Mouse (Mus musculus): ENCODE data around the gene Fam189a1.

Gene Fam189a1

GRCm38 (mm10) chr7:65156514-65156911 is at the start of gene Fam189a1:
Gene Fam189a1, minus strand, starts transcription at chr7:65156570.
- no peak for DNase-seq (ENCODE audit: low read depth)

- no peak for DNase-seq (ENCODE audit: low read depth)
Measured at GRCm38 (mm10) chr7:65206021-65206420, 49.7 kb upstream of the Fam189a1 start.

GRCm38 (mm10) chr7:65202719-65203118 is 46.3 kb upstream of the Fam189a1 start:
- no peak for DNase-seq (ENCODE audit: low read depth)

DNA sequence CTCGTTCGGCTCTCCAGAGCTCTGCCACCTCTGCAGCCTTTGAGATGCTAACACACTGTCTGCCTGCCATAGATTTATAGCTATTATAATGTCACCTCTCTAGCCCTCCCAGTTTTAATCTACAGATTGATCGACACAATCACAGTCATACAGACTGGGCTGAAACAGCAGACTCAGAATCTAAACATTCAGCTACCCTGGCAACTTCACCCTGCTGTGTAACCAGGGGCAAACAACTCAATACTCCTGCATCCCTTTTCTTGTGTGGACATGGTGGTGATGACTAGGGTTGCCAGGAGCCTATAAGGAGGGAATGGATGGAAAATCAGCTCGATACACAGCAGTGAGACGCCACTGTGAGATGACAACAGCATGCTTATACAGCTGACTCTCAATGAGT is 24.3 kb upstream of the Fam189a1 start:
- no peak for DNase-seq (ENCODE audit: low read depth)

DNA sequence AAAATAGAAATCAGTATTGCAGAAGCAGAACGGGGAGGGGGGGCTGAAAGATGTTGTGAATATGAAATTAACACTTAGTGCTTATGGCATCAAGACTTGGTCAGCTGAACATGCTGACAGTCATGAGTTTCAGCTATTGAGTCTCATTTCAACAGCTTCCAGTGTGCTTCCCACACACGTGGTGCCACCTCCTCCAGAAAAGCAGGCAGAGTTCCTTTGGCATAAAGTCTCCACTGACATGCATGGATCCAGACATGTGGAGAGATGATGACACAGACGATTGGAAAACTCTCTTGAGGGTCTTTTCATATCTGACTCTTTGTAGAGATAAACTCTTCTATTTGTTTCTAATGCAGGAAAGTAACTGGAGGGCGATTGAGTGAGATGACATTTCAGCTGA is 14.4 kb upstream of the Fam189a1 start:
- DNase-seq (ENCODE audit: low read depth), result no peak

DNA sequence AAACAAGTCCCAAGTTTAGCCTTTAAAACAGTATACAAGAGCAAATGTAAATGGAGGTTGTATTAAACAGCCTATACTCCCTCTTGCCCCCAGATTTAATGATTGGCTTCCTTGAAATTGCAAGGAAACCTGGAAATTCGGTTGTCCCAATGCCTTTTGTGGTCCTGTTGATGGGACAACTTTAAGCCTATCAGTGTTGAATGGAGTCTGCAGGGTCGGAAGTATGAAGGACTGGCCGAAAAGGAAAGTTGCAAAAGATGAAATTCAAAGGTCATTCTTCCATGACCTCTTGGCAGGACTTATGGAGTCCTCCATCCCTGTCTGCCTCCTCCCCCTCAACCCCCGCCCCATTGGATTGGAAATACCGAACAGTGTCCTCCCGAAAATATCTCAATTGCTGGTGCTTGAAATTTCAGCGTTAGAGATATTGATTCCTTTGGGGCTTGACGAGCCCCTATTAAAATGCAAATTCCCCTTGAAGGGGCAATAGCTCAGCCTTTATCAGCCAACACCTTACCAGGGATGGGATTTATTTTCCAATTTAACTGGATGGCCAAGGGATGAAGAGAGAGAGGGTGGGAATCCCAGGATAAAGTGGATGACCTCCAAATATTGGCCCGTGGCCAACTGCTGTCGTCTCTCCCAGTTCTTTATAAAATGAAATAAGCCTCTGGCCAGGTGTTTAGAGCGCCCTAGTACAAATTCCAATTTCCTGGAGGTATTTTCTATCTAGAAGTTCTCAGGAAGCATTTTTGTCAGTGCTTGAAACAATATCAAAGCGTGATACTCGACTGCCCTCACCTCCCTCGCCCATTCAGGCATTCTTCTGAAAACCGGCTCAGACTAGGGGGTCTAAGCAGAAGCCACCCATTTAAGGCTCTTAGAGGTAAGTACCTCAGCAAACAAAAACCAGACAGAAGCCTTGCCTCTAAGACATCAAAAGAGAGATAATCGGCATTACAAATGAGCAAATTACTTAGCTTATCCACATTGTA is 958 bp upstream of the Fam189a1 start:
- DNase-seq (ENCODE audit: low read depth), result no peak

GRCm38 (mm10) chr7:65155628-65156513 is 499 bp downstream of the Fam189a1 start:
- DNase-seq (ENCODE audit: low read depth), result no peak

GRCm38 (mm10) chr7:65154576-65154975 is 1.8 kb downstream of the Fam189a1 start:
- no peak for DNase-seq (ENCODE audit: low read depth)

- DNase-seq (ENCODE audit: low read depth), result no peak
Measured at GRCm38 (mm10) chr7:65153846-65154245, 2.5 kb downstream of the Fam189a1 start.

- no peak for DNase-seq (ENCODE audit: low read depth)
Measured at GRCm38 (mm10) chr7:65151526-65151925, 4.8 kb downstream of the Fam189a1 start.

DNA sequence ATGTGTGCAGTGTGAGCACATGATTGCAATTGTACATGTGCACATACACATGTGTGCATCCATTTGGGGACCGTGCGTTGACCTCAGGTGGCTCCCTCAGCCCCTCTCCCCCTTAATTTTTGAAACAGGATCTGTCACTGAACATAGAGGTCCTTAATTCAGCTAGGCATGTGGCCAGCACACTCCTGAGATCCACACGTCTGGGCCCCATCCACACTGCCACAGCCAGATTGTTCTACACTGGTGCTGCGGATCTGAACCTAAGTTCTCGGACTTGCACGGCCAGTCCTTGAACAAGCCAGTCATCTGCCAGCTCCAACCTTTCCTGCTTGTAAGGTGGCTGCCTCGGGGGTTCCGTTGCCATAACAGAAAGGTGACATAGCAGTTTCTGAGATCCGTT is 7.3 kb downstream of the Fam189a1 start:
- DNase-seq (ENCODE audit: low read depth), result no peak

GRCm38 (mm10) chr7:65144881-65145280 is 11.5 kb downstream of the Fam189a1 start:
- no peak for DNase-seq (ENCODE audit: low read depth)

DNA sequence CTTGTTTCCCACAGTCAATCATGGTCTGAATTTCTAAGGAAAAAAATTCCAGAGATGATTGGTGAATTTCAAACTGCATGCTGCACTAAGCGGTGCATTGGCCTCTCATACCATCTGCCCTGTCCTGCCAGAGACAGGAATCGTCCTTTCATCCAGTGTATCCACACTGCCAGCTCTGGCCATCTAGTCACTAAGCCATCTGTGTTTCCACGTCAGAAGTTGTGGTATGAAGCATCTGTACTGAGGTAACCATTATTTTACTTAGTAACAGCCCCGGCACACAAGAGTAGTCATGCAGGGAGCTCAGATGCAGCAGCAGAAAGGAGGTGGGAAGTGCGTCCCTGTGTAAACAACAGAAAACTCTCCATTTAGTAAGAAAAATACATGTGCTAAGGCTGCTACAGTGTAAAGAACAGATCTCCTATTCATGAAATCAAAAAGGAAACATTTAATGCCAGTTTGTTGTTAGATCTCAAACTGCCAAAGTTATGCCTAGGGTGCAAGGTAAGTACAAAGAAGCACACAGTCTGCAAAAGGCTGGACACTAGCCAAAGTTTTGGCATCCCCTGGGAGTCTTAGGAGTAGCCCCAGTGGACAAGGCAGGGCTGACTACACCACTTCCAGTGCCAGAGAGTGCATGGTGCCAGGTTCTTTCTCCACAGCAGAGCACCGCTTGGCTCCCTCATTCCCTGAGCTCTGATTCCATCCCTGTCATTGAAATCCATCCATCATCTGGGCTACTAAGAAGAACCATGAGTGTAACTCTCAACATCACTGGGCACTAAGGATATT is 14.3 kb downstream of the Fam189a1 start:
- peak; percentile 25 for DNase-seq (ENCODE audit: low read depth)

GRCm38 (mm10) chr7:65140832-65141231 is 15.5 kb downstream of the Fam189a1 start:
- no peak for DNase-seq (ENCODE audit: low read depth)

DNA sequence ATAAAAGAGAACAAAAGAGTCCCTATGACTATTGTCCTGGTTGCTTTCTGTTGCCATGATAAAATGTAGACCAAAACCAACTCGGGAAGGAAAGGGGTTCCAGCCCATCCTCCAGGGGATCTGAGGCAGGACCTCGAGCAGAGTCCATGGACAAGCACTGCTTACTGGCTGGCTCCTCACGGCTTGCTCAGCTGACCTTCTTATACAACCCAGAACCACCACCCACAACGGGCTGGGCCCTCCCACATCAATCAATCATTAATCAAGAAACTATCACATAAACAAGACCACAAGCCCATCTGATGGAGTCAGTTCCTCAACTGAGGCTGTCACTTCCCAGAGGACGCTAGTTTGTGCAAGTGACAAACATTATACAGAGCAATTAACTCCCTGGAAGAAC is 16.3 kb downstream of the Fam189a1 start:
- DNase-seq (ENCODE audit: low read depth), result no peak

DNA sequence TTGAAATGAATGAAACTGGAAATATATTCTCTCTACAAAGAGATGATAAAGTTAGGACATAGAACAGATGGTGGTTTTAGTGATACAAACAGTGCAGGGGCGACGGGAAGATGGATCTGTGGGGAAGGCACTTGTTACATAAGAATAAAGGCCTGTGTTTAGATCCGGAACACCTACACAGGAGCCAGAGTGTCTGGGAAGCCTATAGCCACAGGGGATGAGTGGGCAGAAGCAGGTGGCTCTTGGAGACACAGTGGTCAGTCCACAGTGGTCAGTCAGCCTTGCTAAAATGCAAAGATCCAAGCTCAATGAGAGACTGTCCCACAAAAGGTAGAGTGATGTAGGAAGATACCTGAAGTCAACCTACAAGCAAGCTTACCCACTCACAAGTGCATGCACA is 32.6 kb downstream of the Fam189a1 start:
- DNase-seq (ENCODE audit: low read depth), result no peak

DNA sequence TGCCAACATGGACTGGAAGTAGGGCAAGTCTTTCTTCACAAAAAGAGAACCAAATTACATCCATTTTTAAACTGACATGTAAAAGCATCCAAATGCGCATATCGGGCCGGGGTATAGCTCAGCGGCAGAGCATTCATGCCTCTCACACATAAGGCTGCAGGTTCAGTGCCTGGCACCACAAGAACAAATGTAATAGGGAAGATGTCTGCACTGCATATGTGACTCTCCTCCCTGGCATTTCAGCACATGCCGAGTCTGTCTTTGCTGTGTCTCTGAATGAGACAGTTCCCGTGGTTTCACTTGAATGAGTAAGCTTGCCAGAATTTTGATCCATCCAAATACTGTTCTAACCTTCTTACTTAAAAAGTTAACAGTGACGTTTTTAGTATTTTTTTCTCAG is 39.5 kb downstream of the Fam189a1 start:
- no peak for DNase-seq (ENCODE audit: low read depth)

GRCm38 (mm10) chr7:65115366-65115765 is 41.0 kb downstream of the Fam189a1 start:
- DNase-seq (ENCODE audit: low read depth), result no peak

DNA sequence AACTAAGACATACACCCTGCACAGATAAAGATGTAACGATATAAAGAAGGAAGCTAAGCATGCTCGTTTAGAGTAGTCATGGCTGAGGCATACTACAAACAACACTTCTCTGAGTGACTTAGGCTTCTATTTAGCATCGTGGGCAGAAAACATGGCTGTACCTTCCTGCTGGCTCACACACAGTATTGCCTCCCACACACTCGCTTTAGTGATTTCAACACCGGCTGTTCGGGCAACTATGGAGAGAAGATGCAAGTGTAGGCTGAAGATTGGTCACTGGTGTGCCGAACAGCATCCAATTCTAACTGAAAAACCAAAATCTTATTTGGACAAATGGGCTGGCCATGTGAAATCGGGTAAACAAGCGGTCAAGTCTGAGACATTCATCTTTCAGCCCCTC is 44.7 kb downstream of the Fam189a1 start:
- no peak for DNase-seq (ENCODE audit: low read depth)

DNA sequence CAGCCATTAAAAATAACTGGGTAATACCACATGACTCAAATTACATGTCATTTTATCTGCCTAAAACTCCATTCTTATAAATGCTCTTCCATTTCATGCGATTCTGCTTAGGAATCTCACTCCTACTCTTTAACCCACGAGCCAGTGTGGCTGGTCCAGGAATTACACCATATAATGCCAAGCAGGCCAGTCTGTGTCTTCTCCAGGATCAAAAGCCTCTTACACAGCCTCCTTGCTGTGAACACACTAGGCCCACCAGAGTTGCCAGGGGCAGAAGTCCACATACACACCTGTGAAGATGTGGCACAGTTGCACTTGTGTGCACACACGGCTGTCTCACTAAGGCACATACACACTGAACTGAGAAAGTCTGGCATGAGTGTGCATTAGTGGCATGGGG is 50.8 kb downstream of the Fam189a1 start:
- DNase-seq (ENCODE audit: low read depth), result no peak

- no peak for DNase-seq (ENCODE audit: low read depth)
Measured at GRCm38 (mm10) chr7:65105097-65105467, 51.3 kb downstream of the Fam189a1 start.
